Mouse (Mus musculus) adrenal gland, postnatal 25 days (tissue): ENCODE measurements around the gene Fam69b. TPM values are rescaled to one million over a fixed set of nuclear protein-coding genes. Genes with fewer than 3 reads are reported as not detected.

Experiments used
- DNase-seq: peaks from one replicate; pipeline ENCODE4 v3.0.0; 2021; ENCODE audit warnings: mixed read lengths
- total RNA-seq: library from RNA; stranded (reverse); gene quantifications from 2 replicates; pipeline ENCODE4 v1.2.3, GENCODE M21; 2021

Fam69b gene
- total RNA-seq, 1 experiment from 2014 or later = 9.8 TPM

DNA sequence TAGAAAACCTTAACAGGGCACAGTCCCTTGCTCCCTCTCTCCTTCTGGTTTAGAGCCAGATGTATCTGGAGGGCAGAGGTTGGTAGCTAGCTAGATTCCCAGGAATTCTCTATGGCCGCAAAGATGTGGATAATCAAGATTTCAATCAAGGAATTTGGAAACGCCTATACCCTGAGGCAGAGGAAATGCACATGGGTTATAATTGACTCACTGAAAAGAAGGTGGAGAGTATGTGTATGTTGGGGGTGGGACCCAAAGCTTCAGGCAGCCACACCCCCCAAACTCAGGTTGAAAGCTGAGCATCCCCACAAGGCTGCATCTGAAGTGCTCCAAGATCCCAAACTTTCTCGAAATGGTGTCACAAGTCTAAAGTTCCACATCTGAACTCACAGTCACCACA lies 29.8 kb upstream of the Fam69b start:
- no peak for DNase-seq

DNA sequence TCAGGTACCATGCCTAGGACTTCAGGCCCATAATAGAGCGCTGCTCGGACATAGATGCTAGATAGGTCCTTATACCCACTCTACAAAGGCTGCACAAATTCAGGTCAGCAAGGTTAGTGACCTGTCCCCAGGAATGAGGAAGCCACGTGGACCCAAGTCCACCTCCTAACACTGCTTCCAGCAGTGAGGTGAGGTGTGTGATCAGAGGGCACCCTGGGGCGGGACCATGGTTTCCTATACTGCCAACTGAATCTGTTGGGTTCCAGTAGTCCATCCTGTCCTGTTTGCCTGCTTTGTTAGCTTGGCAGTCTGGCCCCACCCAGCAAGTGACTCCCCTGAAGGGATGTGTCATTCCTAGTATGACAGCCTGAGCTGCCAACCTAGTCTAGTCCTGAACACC lies 28.3 kb upstream of the Fam69b start:
- DNase-seq = no peak

DNA sequence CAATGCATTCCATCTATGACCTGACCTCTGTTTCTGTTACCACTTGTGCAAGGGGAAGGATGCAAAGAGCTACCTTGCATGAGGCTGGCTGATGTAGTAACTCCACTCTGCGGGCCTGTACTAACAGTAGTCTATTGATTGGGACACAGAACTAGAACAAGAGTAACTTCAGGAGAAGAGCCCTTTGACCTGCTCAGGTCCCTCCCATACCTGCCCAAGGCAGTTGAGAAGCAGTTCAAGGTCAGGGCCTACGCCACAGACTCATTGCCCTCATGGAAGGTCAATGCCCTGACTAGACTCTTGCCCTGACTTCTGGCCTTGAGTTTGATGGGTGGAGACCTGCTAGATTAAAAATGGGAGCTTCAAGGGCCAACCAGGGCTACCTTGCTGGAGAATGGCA lies 27.6 kb upstream of the Fam69b start:
- no peak for DNase-seq

DNA sequence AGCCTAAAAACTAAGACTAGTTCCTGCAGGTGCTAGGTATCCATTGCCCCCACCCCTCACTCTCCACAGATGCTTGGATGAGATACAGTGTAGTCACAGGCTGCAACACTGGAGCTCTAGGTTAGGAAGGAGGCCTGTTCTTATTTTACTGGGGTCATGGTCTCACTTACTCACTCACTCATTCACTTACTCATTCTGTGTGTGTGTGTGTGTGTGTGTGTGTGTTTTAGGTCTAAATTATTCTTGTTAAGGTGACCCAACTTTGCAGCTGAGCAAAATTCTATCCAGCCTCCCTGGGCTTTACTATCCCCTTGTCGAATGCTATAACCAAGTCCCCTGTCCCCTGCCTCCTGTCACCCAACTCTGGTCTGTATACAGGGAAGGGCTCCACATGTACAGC lies 26.7 kb upstream of the Fam69b start:
- DNase-seq = no peak

DNA sequence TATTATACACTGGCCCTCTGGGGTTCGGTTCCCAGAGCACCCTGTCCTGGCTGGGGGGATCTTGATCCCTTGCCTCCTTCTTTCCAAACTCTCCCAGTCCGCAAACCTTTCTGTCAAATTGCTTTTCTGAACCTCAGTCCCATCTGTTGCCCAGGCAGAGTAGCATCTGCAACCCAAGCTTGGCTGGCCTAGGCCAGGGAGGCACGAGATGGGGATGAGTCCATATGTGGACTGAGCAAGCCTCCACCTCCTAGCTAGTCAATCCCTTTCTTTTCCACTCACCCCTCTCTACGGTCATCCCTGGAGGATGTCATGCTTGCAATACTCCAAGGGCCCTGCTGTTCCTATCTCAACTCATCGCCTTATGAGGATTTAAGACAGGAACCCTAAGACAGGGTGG lies 25.6 kb upstream of the Fam69b start:
- DNase-seq = no peak

DNA sequence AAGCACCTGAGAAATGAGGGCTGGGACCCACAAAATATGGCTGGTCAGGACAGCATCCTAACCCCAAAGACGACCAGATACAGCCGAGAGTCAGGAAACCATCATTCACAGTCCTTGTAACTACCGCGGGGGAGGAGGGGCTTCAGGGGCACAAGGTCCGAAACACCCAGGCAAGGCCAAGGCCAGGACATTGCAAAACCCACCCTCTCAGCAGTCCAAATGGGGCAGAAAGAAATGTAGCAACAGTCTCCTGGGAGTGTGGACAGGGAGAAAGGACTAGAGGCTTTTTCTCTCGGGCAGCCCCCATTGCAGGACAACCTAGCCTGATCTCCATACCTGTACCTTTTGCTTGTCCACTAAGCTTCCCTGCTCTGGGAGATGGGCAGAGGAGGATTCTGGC lies 25.1 kb upstream of the Fam69b start:
- peak; percentile 65 for DNase-seq

DNA sequence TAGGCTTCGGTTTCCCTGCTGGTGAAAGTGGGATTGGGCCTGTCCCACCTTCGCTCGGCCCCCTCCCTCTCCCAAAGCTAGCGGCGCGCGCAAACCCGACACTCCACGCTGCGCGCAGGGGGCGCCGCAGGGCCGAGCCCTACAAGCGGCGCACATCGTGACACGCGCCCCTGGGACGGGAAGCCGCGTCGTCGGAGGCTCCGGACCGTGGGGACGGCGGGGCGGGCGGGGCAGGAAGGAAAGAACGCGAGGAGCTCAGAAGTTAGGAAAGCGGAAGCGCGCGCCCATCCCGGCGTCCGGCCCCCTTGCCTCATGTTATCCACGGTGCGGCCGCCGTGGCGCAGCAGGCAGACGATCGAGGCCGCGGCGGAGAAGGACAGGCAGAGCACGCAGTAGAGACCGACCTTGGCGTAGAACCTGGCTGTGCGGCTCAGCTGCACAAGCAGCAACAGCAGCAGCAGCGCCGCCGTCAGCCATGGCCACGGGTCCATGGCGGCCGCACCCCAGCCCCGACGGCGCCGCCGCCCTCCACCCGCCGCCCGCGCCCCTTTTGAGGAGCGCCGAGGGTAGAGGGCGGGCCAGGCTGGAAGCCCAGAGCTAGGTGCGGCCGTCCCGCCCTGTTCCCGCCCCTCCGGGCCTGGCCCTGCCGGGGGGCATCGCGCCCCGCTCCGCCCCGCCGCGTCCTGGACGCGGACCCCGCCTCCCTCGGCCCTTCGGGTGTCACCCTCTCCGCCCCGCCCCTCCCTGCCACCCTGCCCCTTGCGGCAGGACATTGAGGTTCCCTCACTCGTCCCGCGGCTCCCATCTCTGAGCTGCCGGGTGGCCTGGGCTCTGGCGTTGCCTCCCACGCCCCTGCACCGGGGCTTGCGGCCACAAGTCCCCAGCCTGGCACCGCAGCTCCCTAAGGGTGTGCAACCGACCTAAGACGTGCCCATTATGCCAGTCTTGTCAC lies 24.3 kb upstream of the Fam69b start, which contains the start of gene Agpat2:
TSS of gene Agpat2 (minus strand) at position 698 of the 952 bp plus-strand sequence.
- DNase-seq = peak; percentile 93

DNA sequence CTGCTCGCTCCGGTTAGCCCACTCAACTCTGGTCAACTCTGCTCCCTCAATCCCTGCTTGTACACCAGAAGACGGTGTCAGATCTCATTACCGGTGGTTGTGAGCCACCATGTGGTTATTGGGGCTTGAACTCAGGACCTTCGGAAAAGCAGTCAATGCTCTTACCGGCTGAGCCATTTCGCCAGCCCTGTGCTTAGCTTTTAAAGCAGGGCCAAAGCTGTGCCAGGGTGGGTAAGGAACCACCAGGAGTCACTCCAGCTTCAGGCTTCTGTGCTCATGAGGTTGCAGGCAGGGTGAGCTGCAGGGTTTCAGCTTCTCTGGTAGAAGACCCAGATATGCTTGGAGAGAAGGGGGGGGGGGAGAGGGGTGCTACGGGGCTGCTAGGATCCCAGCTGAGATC lies 22.9 kb upstream of the Fam69b start:
- no peak for DNase-seq

DNA sequence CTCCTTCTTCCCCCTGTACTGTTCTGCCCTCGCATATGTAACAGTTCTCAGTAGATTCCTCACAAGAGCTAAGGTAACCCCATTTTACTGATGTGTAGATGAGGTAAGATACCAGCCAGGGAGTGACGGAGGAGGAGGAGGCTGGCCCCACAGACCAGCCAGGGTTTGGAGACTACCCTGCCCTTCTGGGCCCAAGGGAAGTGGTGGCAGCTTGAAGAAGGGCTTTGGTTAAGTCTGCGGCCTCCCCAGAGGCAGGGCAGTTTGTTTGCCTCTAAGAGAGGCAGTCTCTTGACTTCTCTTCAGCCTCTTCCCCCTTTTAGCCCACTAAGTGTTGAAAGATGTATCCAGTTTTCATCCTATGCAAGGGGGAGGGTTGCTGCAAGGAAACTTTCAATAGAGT lies 21.7 kb upstream of the Fam69b start:
- no peak for DNase-seq

DNA sequence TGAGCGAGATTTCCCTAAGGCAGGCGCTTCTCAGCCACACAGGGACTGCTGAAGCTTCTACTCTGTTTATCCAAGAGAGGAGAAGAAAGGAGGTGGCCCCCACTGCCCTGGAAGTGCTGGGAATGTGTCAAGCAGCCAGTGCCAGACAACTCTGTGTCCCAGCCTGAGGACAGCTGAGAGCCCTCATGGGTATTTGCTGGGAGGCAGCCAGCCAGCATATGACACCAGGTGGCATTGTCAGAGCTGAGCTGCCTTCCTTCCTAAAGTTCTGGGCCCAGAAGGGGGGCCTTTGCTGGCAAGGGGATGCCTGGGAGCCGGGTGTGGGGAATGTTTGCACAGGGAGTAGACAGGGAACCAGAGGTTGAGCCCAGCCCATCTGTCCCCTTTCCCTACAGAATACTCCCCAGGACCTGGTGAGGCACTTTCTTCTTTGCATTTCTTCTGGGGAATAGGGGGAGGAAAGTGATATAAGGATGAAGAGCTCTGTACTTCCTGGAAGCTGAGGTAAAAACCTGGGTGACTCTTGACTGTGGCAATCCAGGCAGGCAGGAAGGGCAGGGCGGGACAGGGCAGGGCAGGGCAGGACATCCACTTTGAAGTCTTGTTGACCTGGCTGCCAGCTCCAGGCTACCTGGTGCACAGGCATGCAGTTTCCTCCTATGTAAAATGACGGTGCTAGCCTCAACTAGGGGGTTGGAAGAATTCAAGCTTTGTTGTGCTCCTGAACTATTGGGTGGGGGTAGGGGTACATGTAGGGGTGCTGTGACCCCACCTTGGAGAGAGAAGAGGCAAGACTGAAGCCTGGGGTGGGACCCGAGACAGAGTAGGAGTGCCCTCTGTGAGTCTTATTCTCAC lies 21.0 kb upstream of the Fam69b start:
- no peak for DNase-seq

DNA sequence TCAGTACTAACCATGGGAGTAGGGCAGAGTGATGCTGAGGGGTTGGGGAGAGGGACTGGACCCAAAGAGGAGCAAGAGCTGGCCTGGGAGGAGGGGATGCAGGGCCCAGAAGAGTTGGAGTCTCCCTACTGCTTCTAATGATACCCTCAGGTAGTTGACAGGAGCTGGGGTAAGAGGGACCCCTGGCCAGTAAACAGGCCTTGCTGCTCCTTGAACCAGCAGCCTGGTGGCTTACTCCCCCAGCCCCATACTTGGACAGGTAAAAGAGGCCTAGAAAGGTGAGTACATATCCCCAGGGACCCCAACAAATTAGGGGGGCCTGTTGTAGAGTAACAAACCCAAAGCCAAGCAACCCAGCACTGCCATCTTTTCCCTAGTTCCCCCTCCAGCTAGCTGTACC lies 19.5 kb upstream of the Fam69b start:
- no peak for DNase-seq

DNA sequence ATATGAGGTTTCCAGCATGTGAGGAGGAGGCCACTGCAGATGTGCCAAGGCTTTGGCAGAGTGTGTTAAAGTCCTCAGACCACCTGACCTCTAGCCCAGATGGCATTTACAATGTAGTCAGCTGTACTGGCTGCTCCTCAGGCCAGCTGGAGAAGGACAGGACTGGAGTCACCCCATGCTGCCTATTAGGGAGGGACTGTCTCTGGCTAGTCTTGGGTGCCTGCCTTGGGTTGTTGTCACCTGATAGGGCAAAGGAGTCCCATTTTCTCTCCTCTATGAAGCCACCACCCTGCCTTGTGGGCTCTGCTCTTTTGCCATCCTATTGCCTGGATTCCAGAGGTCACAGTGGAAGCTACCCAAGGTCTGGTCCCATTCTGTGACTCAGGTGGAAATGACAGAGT lies 19.0 kb upstream of the Fam69b start:
- no peak for DNase-seq

DNA sequence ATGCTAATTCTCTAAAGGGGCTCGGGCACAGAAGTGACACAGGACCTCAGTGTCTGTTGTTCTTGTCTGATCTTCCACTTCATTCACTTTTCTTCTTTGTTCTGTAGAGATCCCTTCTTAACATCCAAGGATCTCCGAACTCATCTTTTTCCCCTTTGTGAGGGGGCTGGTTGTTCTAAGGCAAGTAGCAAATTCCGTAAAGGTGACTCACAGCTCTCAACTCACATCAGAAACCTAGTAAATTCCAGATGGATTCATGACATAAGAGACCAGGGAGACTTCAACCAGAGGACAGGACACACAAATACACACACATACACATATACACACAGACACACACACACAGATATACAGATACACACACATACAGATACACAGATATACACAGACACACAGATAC lies 17.7 kb upstream of the Fam69b start:
- DNase-seq = no peak

DNA sequence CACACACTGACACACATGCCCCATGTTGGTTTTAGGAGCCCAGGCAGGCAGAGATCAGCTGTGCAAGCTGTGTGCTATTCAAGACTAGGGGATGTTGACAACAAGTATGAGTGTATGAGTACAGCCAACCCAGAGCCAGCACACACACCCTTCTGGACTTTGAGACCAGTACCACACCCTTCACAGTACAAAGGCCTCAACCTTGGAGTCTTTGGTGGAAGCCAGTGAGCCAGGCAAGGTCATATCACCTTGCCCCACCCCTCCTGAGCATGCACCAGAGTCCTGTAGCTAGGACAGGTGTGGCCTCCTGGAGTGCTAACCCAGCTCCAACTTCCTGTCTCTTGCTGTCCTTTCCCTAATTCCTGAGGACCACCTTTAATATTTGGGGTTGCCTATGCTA lies 17.2 kb upstream of the Fam69b start:
- no peak for DNase-seq

DNA sequence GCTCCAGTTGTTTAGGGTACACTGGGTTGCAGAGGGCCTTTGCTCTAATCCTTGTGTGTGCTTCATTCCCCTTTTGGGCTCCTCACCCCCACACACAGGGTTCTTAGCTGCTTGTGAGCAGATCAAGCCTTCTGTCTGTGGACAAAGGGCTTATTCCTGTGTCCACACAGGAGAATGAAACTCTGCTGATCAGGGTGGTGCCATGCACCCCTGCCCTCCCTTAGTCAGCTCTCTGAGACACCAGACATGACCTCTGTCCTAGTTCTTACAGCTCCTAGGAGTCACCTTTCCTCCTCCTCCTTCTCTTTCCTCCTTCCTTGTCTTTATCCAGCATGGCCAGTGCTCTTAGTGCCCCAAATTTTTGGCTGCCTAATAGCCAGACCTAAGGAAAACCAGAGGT lies 16.4 kb upstream of the Fam69b start:
- no peak for DNase-seq

DNA sequence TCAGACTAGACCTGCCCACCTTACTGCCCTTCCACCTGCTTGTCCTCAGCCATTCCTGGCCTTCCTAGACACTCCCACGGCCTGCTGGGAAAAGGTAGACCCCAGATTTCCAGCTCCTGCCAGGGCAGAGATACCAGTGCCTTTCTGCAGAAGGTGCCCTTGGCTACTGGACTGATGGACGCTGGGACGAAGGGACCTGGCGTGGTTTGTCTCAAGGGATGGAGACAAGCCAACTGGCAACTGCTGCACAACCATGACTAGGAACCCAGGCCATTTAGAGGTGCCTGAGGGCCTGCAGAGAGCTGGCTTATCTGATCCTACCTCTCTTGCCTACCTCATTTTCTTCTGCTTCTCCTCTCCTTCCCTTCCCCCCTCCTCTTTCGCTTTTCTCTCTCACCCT lies 13.4 kb upstream of the Fam69b start:
- no peak for DNase-seq

DNA sequence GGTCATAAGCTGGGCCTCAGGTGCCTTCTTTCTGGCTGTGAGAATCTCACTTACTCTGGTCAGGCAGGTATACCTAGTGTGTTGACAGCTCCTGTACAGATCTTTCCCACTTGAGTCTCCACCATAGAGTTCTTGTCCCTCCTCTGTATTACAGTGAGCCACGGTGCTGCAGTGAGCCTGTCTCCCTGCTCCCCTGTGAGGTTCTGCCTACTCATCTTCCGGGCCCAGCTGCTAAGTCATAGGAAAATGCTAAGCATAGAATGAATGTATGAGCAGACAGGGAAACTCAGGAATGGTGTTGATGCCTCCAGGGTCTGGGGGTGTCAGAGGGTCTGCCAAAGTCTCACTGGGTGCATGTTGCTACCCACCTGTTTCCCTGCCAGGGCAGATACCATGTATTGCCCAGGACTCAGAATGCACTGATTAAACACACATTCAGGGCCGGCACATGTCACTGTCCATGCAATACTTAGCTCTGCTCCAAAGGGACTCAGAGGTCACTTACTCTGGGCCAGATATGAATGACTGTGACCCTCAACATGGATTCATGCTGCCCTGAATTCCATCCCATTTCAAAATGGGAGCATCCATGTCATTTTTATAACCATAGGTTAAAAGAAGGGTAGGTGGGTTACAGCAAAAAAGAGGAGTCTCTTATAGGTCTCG lies 12.7 kb upstream of the Fam69b start:
- no peak for DNase-seq

DNA sequence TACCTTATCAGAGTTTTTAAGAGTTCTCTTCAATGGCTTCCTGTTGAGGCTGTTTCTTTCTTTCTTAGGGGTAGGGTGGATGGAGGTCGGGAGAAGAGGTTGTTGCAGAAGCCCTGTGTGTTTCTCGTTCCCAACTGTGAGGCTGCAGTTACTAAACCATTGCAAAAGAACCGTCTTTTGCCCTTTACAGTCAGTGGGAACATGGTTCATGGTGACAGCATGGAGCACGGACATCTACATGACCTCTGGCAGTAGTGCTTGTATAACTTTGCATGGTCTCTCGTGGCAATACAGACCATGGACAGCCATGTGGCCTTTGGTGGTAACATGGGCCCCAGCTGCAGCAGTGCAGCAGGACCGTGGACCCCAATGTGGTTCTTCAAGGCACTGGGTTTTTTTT lies 10.9 kb upstream of the Fam69b start:
- DNase-seq = no peak

DNA sequence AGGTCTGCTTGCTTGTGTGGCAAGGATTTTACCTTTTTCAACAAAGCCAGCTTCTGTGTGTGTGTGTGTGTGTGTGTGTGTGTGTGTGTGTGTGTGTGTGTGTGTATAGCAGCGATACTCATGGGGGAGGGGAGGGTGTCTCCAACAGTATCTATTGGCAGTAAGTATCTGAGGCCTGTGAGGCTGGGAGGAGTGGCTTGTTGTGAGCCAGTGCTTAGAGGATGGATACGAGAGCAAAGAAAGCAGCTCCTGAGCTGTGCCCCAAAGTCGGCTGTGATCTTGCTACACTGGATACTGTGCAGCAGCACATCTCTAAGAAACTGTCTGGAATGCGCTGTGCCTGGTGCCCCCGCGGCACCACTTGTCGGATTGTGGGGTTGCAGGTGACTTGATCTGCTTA lies 10.3 kb upstream of the Fam69b start:
- DNase-seq = no peak

DNA sequence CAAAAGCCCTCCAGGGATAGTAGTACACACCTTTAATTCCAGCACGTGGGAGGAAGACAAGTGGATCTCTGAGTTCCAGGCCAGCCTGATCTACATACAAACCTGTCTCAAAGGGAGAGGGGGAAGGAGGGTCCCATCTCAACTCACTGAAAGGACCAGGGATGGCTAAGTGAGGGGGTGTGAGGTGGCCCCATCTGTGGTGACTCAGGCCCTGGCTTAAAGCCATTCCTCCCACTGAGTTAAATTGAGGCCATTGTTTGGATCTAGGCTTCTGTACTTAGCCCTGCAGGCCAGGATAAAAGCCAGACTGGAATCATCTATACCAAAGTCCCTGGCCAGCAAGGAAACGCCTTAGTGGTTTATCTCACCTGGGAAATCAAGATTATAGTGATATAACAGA lies 7.0 kb upstream of the Fam69b start:
- DNase-seq = no peak

DNA sequence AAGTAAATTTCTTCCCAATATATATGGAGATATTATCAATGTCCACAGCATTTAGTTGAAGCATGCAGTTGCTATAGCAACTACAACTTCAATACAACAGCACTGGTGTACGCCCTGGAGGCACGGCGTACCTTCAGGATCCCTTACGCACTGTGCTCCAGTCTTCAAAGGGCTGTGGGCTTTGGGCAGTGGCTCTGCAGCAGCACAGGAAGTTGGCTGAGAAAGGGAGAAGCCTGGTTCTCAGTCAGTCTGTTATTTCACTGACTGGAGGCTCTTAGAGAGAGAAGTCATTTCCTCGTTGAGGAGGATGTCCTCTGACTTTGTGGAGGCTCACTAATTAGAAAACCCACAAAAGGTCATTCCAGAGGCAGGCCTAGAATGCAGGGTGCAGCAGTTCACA lies 5.3 kb upstream of the Fam69b start:
- no peak for DNase-seq

DNA sequence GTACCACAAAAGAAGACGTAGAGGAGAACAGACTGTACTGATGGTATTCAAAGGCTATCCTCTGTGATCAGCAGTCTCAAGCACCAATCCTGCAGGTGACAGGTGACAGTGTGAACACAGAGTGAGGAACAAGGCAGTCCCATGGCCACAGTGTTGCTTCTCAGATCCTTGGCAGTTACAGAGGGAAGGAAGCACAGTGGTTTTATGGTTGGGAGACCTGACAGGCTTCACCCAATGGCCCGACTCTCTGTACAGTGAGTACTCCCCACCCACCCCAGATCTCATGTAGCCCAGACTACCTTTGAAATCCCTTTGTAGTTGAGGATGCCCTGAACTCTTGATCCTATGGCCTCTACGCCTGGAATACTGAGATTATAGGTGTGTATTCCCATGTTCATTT lies 2.8 kb upstream of the Fam69b start:
- no peak for DNase-seq

DNA sequence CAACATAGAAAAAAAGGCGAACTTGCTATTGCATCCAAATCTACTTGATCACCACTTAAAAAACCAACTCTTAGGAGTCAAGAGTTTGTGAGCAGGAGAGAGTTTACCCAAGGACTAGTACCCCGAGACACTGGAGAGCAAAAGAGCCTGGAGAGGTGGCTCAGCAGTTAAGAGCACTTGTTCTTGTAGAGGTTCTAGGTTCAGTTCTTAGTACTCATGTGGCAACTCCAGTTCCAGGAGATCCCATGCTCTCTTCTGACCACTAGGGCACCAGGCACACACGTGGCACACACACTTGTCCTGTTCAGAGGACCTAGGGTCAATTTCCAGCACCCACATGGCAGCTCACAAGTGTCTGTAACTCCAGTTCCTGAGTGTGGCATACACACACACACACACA lies 2.2 kb upstream of the Fam69b start:
- DNase-seq = no peak
